Mouse (Mus musculus): ENCODE measurements around the gene Slc17a3. TPM values are rescaled to one million over a fixed set of nuclear protein-coding genes. Genes with fewer than 3 reads are reported as not detected.

The Slc17a3 gene
- polyA plus RNA-seq (2012; rRNA removed), result 0.05 and 0.13 TPM in 2 replicates

DNA sequence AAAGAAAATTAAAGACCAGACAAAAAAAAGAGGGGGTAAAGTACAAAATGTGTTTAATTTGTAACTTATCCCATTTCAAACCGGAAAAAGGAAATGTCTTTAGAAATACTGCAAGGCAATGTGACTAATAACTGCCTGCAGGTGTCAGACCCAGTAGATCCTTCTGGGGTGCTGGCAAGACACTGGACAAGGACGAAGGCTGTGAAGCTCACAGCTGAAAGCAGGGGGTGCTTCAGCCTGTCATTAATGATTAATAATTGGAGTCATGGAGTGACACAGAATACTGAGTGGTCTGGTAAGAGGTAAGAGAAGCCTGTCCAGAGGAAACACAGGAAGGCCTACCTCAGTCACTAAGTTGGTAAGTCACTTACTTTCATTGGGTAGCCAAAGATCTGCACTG, at the start of gene Slc17a3:
Slc17a3 (plus strand) TSS at position 127 of the 400 bp plus-strand sequence.
- Histone ChIP-seq H3K27me3 (ENCODE audit: control insufficient read depth, insufficient read depth, low read length) (no peaks in the 10 kb centered on the region), H3K27ac (ENCODE audit: control insufficient read depth, insufficient read depth, low read length) (no peak within 1 kb of the TSS), H3K4me3 (ENCODE audit: control insufficient read depth, insufficient read depth, low read length) (no peak within 1 kb of the TSS), H3K4me1 (replicated peaks; ENCODE audit: control insufficient read depth, insufficient read depth, low read length) (no peaks in the 10 kb centered on the region), H3K36me3 (ENCODE audit: control insufficient read depth, insufficient read depth, low read length) (no peaks in the 10 kb centered on the region)
- no peak for DNase-seq
- 85% methylated on average over 2 of the region's 2 CpGs for WGBS
- TF ChIP-seq POLR2A (IDR thresholded peaks at IDR 0.05; ENCODE audit: control insufficient read depth, extremely low read depth, insufficient read depth, low read length, poor library complexity) (no peak), CTCF (IDR thresholded peaks at IDR 0.05; ENCODE audit: borderline replicate concordance, control insufficient read depth, extremely low read depth, insufficient read depth, low read length, poor library complexity) (no peak)

DNA sequence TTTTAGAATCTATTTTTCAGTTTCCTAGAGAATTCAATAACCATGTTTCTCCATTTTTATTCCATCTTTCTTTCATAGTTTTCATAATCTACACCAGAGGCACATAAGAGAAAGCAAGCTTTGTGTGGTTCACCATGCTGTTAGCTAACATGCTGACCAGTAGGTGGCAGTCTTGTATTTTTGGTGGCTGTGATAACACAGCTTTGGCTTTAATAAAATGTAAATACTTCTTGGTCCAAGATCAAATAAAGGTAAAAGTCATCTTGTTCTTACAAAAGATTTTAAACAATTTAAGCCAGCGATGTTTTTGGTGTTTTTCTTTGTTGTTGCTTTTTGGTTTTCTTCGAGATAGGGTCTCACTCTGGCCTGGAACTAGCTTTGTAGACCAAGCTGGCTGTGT, 46.7 kb upstream of the Slc17a3 start:
- TF ChIP-seq CTCF (IDR thresholded peaks at IDR 0.05; ENCODE audit: borderline replicate concordance, control insufficient read depth, extremely low read depth, insufficient read depth, low read length, poor library complexity), result no peak
- no peak for TF ChIP-seq POLR2A (IDR thresholded peaks at IDR 0.05; ENCODE audit: control insufficient read depth, extremely low read depth, insufficient read depth, low read length, poor library complexity)
- no peaks in the 10 kb centered on the region for H3K36me3 ChIP-seq (ENCODE audit: control insufficient read depth, insufficient read depth, low read length)
- no peak overlapping the region for H3K27ac ChIP-seq (ENCODE audit: control insufficient read depth, insufficient read depth, low read length)
- peak; percentile 40 for DNase-seq
- WGBS, result 39% methylated on average over 2 of the region's 2 CpGs
- H3K27me3 ChIP-seq (ENCODE audit: control insufficient read depth, insufficient read depth, low read length), result no peaks in the 10 kb centered on the region
- H3K4me3 ChIP-seq (ENCODE audit: control insufficient read depth, insufficient read depth, low read length), result no peak overlapping the region
- no peaks in the 10 kb centered on the region for H3K4me1 ChIP-seq (replicated peaks; ENCODE audit: control insufficient read depth, insufficient read depth, low read length)

DNA sequence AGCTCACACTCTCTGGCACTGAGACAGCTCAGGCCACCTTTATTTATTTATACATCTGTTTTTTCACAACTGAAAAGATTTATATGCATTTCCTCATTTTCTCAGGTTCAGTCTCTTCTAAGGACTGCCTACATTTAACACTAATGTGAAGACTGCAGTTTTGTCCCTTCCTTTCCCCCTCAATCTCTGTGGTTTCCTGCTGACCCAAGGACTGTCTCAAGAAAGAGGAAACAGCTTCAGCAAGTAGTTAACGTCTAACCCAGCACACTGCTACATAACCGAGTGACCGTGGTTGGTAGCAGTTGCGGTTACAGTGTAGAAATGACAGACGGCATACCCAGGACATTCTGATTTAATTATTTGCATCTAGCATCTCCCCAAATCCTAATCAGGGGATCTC, 39.8 kb upstream of the Slc17a3 start:
- no peak overlapping the region for H3K27ac ChIP-seq (ENCODE audit: control insufficient read depth, insufficient read depth, low read length)
- DNase-seq, result no peak
- H3K36me3 ChIP-seq (ENCODE audit: control insufficient read depth, insufficient read depth, low read length), result no peaks in the 10 kb centered on the region
- no peak overlapping the region for H3K4me3 ChIP-seq (ENCODE audit: control insufficient read depth, insufficient read depth, low read length)
- 33% methylated on average over 5 of the region's 5 CpGs for WGBS
- H3K27me3 ChIP-seq (ENCODE audit: control insufficient read depth, insufficient read depth, low read length), result no peaks in the 10 kb centered on the region
- H3K4me1 ChIP-seq (replicated peaks; ENCODE audit: control insufficient read depth, insufficient read depth, low read length), result no peaks in the 10 kb centered on the region
- TF ChIP-seq CTCF (IDR thresholded peaks at IDR 0.05; ENCODE audit: borderline replicate concordance, control insufficient read depth, extremely low read depth, insufficient read depth, low read length, poor library complexity) (no peak), POLR2A (IDR thresholded peaks at IDR 0.05; ENCODE audit: control insufficient read depth, extremely low read depth, insufficient read depth, low read length, poor library complexity) (no peak)

DNA sequence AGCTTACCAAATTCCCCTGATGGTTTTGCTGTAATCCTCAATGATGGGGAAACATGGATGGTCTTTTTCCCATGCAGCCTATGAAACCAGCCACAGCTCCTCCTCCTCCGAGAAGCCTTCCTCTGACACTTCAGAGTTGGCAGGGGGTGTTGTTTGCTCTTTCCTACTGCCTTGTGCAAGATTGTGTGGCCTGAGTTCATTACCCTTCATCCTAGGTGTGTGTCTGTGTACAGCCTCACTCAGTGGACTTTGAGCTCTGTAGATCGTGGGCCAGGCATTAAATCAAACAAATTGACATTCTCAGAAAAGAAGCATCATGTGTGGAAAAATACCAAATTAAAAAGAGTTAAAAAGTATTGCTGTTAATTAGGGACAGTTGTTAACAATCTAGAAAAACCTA, 34.7 kb upstream of the Slc17a3 start:
- Histone ChIP-seq H3K27me3 (ENCODE audit: control insufficient read depth, insufficient read depth, low read length) (no peaks in the 10 kb centered on the region), H3K4me3 (ENCODE audit: control insufficient read depth, insufficient read depth, low read length) (no peak overlapping the region), H3K36me3 (ENCODE audit: control insufficient read depth, insufficient read depth, low read length) (no peaks in the 10 kb centered on the region), H3K27ac (ENCODE audit: control insufficient read depth, insufficient read depth, low read length) (no peak overlapping the region), H3K4me1 (replicated peaks; ENCODE audit: control insufficient read depth, insufficient read depth, low read length) (no peaks in the 10 kb centered on the region)
- DNase-seq, result no peak
- TF ChIP-seq POLR2A (IDR thresholded peaks at IDR 0.05; ENCODE audit: control insufficient read depth, extremely low read depth, insufficient read depth, low read length, poor library complexity) (no peak), CTCF (IDR thresholded peaks at IDR 0.05; ENCODE audit: borderline replicate concordance, control insufficient read depth, extremely low read depth, insufficient read depth, low read length, poor library complexity) (no peak)
- 95% methylated on average over 2 of the region's 2 CpGs for WGBS

DNA sequence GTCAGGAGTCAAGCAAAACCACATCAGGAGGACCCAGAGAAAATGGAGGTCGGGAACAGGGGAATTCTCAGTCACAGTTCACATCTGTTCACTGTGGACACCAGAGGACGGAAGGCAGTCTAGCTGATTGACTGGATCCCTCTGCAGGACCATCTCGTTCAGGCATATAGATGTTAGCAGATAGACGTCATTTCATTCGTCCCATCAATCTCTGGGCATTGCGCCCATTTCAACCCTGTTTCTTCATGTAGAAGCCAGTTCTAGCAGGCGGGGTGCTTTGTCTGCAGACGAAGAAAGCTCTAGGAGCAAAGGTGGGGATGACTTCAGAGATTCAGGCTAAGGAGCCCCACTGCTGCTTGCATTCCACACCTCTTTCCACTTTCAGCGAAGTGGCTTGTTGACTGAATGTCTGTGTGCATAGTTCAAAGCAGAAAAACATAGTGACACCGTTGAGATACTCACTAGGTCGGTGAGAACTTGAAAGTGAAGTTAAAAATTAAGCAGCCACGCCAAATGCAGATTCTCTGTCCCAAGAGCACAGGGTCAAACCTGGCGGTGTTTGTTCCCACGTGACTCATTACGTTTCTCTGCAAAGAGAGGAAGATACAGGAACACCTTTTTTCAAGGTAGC, 32.7 kb upstream of the Slc17a3 start, which contains the start of gene Slc17a2:
Slc17a2 (plus strand) TSS at position 572 of the 631 bp plus-strand sequence.
- 93% methylated on average over 15 of the region's 15 CpGs for WGBS
- no peak within 1 kb of the TSS for H3K27ac ChIP-seq (ENCODE audit: control insufficient read depth, insufficient read depth, low read length)
- no peaks in the 10 kb centered on the region for H3K36me3 ChIP-seq (ENCODE audit: control insufficient read depth, insufficient read depth, low read length)
- TF ChIP-seq POLR2A (IDR thresholded peaks at IDR 0.05; ENCODE audit: control insufficient read depth, extremely low read depth, insufficient read depth, low read length, poor library complexity), result no peak
- no peak for TF ChIP-seq CTCF (IDR thresholded peaks at IDR 0.05; ENCODE audit: borderline replicate concordance, control insufficient read depth, extremely low read depth, insufficient read depth, low read length, poor library complexity)
- H3K4me1 ChIP-seq (replicated peaks; ENCODE audit: control insufficient read depth, insufficient read depth, low read length), result no peaks in the 10 kb centered on the region
- no peak for DNase-seq
- H3K4me3 ChIP-seq (ENCODE audit: control insufficient read depth, insufficient read depth, low read length), result no peak within 1 kb of the TSS
- no peaks in the 10 kb centered on the region for H3K27me3 ChIP-seq (ENCODE audit: control insufficient read depth, insufficient read depth, low read length)

DNA sequence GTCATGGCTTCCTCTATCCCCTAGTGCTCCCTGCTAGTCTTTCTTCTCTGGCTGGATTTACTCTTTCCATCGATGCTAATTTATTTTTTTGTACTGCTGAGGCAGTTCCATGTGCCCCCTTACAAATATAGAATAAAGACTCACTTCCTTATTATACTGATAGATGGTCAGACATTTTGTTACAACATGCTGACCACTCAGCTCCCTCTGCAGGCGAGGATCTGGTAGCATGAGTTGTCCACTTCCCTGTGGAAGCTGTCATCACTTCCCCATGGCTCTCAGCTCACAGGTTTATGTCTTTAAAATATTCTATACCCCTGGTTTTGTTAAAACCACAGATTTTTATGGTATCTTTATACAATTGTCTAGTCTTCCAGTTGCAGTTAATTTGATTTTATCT, 23.1 kb upstream of the Slc17a3 start:
- Histone ChIP-seq H3K27ac (ENCODE audit: control insufficient read depth, insufficient read depth, low read length) (no peak overlapping the region), H3K4me1 (replicated peaks; ENCODE audit: control insufficient read depth, insufficient read depth, low read length) (no peaks in the 10 kb centered on the region), H3K36me3 (ENCODE audit: control insufficient read depth, insufficient read depth, low read length) (no peaks in the 10 kb centered on the region), H3K4me3 (ENCODE audit: control insufficient read depth, insufficient read depth, low read length) (no peak overlapping the region), H3K27me3 (ENCODE audit: control insufficient read depth, insufficient read depth, low read length) (no peaks in the 10 kb centered on the region)
- DNase-seq, result no peak
- no peak for TF ChIP-seq CTCF (IDR thresholded peaks at IDR 0.05; ENCODE audit: borderline replicate concordance, control insufficient read depth, extremely low read depth, insufficient read depth, low read length, poor library complexity)
- TF ChIP-seq POLR2A (IDR thresholded peaks at IDR 0.05; ENCODE audit: control insufficient read depth, extremely low read depth, insufficient read depth, low read length, poor library complexity), result no peak
- 78% methylated on average over 2 of the region's 2 CpGs for WGBS
